Mouse (Mus musculus) cerebellum, adult 2 months (tissue): Measurements from ENCODE around the gene Oxa1l. TPM values are rescaled to one million over a fixed set of nuclear protein-coding genes. Genes with fewer than 3 reads are reported as not detected.
A peak's percentile ranks its signal among the peaks of the same experiment; 100 is the strongest.

Experiments
- DNase-seq, 2 experiments: peaks; one replicate each; pipeline ENCODE4 v3.0.0; 2021
- H3K27ac ChIP-seq: fragments of 200-500 bp; 2 replicates; pipeline ENCODE4 v1.5.1; 2012; ENCODE audit warnings: low read length, control low read depth, inconsistent platforms; ENCODE audit not compliant: insufficient read depth
- H3K27me3 ChIP-seq: fragments of 200-500 bp; 2 replicates; pipeline ENCODE4 v1.6.1; 2012; ENCODE audit warnings: inconsistent platforms, mild to moderate bottlenecking, low read length, moderate library complexity; ENCODE audit not compliant: control insufficient read depth, insufficient read depth
- H3K4me1 ChIP-seq: fragments of 200-500 bp; 2 replicates; pipeline ENCODE4 v1.6.1; 2011; ENCODE audit warnings: low read length; ENCODE audit not compliant: control insufficient read depth, insufficient read depth
- H3K4me3 ChIP-seq: fragments of 200-500 bp; replicated peaks from 2 replicates; pipeline ENCODE3; 2011; ENCODE audit warnings: mild to moderate bottlenecking, low read depth, low read length, control low read depth; ENCODE audit not compliant: insufficient read depth
- CTCF ChIP-seq: fragments of 200-500 bp; IDR thresholded peaks from 2 replicates; pipeline ENCODE4 v1.5.1; 2011; ENCODE audit warnings: low read depth, mild to moderate bottlenecking, control low read depth, low read length, moderate library complexity, borderline replicate concordance; ENCODE audit not compliant: insufficient read depth
- POLR2A ChIP-seq: fragments of 200-500 bp; IDR thresholded peaks from 2 replicates; pipeline ENCODE4 v1.6.1; 2011; ENCODE audit warnings: low read length, control low read depth, borderline replicate concordance; ENCODE audit not compliant: insufficient read depth
- WGBS: fragments of 180-500 bp; shearing (Covaris S2); methylation state at CpG from one replicate; pipeline ENCODE4 v1.1.7; 2018; 5-methylcytosine and 5-hydroxymethylcytosine counted together
- polyA plus RNA-seq: library from polyadenylated mRNA; depleted of rRNA; stranded (reverse); fragments of >200 nt; gene quantifications from 2 replicates; pipeline ENCODE4 v1.2.3, GENCODE M21; 2012

Oxa1l gene
- polyA plus RNA-seq, 1 experiment = 87.4 TPM

DNA sequence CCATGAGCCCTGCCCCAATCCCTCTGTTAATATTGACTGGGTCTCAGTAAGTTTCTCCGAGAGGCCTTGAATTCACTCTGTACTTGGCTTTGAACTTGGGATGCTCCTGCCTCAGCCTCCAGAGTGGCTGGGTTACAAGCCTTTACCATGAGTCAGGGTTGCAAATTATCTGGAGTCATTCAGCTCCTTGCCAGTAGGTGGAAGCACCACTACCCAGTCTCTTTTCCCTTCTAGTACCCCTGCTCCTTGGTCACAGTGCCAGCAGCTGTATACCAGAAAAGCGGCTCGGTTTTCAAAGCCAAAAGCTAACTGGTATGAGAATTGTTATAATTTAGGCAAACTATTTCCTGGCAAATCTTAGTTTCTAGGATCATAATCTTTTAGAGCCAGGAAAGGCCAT lies 15.3 kb downstream of the Oxa1l start:
- Histone ChIP-seq H3K4me1 (no peaks in the 10 kb centered on the region), H3K27ac (no peak overlapping the region), H3K27me3 (no peaks in the 10 kb centered on the region), H3K4me3 (no peak overlapping the region)
- DNase-seq = no peak
- TF ChIP-seq CTCF = peak; percentile 15; the same call in 1 of the 2 replicates
- TF ChIP-seq POLR2A = no peak
- WGBS = 54% methylated on average over 3 of the region's 3 CpGs

DNA sequence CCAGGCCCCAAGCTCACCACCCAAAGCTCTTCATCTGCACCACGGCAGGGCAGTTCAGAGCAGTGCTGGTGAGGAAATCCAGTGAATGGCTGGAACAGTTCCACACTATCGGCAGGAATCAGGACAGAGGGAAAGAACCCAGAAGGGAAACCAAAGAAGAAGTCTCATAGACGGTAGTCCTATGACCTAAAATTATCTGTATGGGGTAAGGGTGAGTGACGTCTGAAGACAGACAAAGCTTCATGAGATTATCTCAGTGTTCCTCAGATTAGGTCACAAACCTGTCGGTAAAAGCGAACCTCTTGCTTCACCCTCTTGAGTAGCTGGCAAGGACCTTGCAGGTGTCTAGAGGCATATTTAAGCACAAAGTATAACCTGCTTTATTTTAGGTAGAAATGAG lies 16.5 kb downstream of the Oxa1l start:
- TF ChIP-seq CTCF = no peak
- TF ChIP-seq POLR2A = no peak
- no peak for DNase-seq
- 75% methylated on average over 6 of the region's 6 CpGs for WGBS
- Histone ChIP-seq H3K4me3 (no peak overlapping the region), H3K27ac (no peak overlapping the region), H3K4me1 (no peaks in the 10 kb centered on the region), H3K27me3 (no peaks in the 10 kb centered on the region)

DNA sequence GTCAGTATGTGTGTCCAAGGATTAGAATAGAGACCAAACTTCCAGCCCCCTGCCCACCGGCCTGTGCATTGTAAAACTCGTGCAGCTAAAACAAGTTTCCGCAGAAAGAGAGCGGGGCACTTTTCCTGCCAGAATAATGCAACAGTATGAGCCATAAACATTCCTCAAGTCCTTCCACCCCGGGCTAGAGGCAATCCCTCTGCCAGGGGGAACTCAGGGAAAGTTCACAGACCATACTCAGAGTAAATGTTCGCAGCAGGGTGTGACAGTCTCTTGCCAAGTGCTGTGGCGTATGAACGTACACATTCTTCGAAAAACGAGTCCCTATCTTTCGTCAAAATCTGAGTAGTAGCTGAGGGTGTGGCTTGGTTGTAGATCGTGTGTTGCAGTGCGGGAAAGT lies 18.9 kb downstream of the Oxa1l start:
- Histone ChIP-seq H3K27me3 (no peaks in the 10 kb centered on the region), H3K4me3 (no peak overlapping the region), H3K27ac (no peak overlapping the region), H3K4me1 (no peaks in the 10 kb centered on the region)
- WGBS = 69% methylated on average over 13 of the region's 13 CpGs
- TF ChIP-seq CTCF (no peak), POLR2A (no peak)
- no peak for DNase-seq

DNA sequence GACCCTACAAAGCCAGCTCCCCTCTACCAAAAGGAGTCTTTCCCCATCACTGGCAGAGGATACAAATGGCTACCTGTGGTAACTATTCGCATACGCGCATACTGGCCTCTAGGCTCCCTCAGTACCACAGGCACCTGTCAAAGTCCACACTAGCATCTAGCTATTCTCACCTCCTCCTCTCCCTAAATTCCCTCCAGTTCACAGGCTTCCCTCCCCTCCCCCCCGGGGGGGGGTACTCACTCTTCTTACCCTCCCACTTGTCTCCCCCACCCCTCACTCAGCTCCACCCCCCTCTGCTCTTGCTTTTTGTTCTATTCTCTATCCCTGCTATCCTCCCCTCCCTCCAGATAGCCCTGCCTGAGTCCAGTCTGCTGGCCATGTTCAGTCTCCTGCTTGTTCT lies 20.0 kb downstream of the Oxa1l start:
- DNase-seq = no peak
- no peak overlapping the region for H3K4me3 ChIP-seq
- TF ChIP-seq CTCF = no peak
- no peak for TF ChIP-seq POLR2A
- WGBS = 71% methylated on average over 4 of the region's 4 CpGs
- no peak overlapping the region for H3K27ac ChIP-seq
- H3K27me3 ChIP-seq = no peaks in the 10 kb centered on the region
- H3K4me1 ChIP-seq = no peaks in the 10 kb centered on the region

DNA sequence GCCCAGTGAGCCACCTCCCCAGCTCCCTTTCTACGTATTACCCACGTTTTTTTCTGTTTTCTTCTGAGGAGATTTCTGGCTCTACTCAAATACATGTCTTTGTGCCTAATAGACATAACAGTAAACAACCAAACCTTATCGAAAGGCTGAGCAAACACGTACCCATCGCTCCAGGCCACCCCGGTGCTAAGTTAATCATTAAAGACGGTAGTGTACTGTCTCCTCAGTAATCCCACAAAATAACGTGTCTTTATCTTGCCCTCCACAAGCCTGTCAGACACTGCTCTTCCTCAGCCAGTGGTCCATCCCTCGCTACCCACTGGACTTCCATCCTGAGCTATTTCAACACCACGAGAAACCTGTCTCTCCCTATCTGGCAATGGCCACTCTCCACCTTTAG lies 21.2 kb downstream of the Oxa1l start:
- Histone ChIP-seq H3K4me1 (no peaks in the 10 kb centered on the region), H3K27ac (no peak overlapping the region), H3K27me3 (no peaks in the 10 kb centered on the region), H3K4me3 (no peak overlapping the region)
- no peak for TF ChIP-seq POLR2A
- no peak for TF ChIP-seq CTCF
- no peak for DNase-seq
- 82% methylated on average over 10 of the region's 10 CpGs for WGBS

DNA sequence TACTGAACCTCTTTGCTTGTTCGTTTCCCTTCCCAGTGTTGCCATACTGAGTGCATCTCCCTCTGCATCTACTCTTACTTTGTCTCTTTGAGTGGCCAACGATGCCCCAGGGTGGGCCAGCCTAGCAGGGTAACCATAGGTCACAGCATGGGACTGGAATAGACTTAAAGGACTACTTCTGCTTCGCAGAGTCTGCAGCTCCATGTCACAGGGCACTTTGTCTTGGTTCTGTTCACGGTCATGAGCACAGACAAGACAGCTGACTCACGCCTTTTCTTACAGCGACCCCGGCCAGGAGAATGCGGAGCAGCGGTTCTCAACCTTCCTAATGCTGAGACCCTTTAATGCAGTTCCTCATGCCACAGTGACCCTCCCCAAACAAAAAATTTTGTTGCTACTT lies 22.0 kb downstream of the Oxa1l start:
- TF ChIP-seq POLR2A (no peak), CTCF (no peak)
- no peak for DNase-seq
- H3K27me3 ChIP-seq = no peaks in the 10 kb centered on the region
- H3K4me3 ChIP-seq = no peak overlapping the region
- H3K4me1 ChIP-seq = no peaks in the 10 kb centered on the region
- WGBS = 52% methylated on average over 9 of the region's 9 CpGs
- no peak overlapping the region for H3K27ac ChIP-seq

DNA sequence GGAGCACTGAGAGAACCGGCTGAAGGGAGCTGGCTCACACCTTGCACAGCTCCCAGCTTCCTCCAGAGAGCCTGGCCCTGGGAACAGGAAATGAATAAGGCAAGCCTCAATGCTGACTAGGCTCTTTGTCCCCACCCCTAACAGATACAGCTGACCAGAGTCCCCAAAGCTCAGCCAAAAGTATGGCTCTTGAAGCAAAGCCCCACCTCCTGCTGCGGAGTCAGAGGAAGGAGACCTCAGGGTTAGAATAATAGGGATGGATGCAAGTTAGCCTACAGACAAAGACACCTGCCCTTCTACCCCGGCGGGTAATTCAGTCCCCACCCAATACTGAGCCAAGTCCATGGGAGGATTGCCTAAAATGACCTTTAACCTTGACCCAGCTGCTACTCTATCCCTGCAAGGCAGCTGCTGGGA lies 22.7 kb downstream of the Oxa1l start:
- DNase-seq = no peak
- no peak overlapping the region for H3K4me3 ChIP-seq
- no peak overlapping the region for H3K27ac ChIP-seq
- H3K27me3 ChIP-seq = no peaks in the 10 kb centered on the region
- 53% methylated on average over 4 of the region's 4 CpGs for WGBS
- no peaks in the 10 kb centered on the region for H3K4me1 ChIP-seq
- no peak for TF ChIP-seq CTCF
- no peak for TF ChIP-seq POLR2A

DNA sequence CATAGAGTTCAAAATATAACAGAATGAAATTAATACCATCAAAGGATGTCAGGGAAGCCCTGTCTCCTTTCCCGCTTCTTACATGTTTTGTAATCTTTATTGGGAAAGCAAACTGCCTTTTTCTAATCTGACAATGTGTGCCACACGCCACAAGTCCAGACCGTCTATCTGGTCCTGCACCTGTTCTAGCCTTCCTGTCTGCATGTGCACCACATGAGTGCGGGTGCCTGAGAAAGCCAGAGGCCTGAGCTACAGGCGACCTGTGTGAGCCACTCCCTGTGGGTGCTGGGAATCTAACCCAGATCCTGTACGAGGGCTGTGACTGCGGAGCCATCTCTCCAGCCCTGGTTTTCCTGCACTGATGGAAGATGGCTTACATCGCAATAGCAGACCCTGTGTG lies 23.8 kb downstream of the Oxa1l start:
- no peaks in the 10 kb centered on the region for H3K27me3 ChIP-seq
- 88% methylated on average over 8 of the region's 8 CpGs for WGBS
- no peak for TF ChIP-seq CTCF
- no peak for TF ChIP-seq POLR2A
- no peak overlapping the region for H3K27ac ChIP-seq
- no peaks in the 10 kb centered on the region for H3K4me1 ChIP-seq
- DNase-seq = no peak
- H3K4me3 ChIP-seq = no peak overlapping the region
